Mouse (Mus musculus): ENCODE measurements around the gene Kcnb1.

- TF ChIP-seq CTCF (IDR thresholded peaks at IDR 0.05; ENCODE audit: control insufficient read depth, insufficient read depth, insufficient read length) = no peak
- TF ChIP-seq CEBPB (IDR thresholded peaks at IDR 0.05; ENCODE audit: low read depth) = no peak
- TF ChIP-seq MAX (IDR thresholded peaks at IDR 0.05) = no peak
- no peak for TF ChIP-seq MYOG (IDR thresholded peaks at IDR 0.05; ENCODE audit: control insufficient read depth, extremely low read depth, insufficient read length)
- TF ChIP-seq MYOD1 (IDR thresholded peaks at IDR 0.05; ENCODE audit: control insufficient read depth, insufficient read length, low read depth) = no peak
- TF ChIP-seq USF1 (IDR thresholded peaks at IDR 0.05; ENCODE audit: low read depth) = no peak
- no peak for TF ChIP-seq FOSL1 (IDR thresholded peaks at IDR 0.05; ENCODE audit: insufficient read depth, low read length, poor library complexity, severe bottlenecking)
Measured at GRCm38 (mm10) chr2:167122737-167123136, 67.2 kb downstream of the Kcnb1 start.
